Mouse (Mus musculus) liver, adult 2 months (tissue): ENCODE data around the gene Sipa1l3. TPM values are rescaled to one million over a fixed set of nuclear protein-coding genes. Genes with fewer than 3 reads are reported as not detected.

Source experiments
- DNase-seq: peaks from one replicate; pipeline ENCODE4 v3.0.0-alpha.2; 2011; ENCODE audit warnings: low read depth, low spot score; ENCODE audit errors: extremely low read depth
- H3K27ac ChIP-seq: fragments of 200-500 bp; replicated peaks from 2 replicates; pipeline ENCODE4 v1.5.1; 2012; ENCODE audit warnings: low read depth, mild to moderate bottlenecking, control low read depth, inconsistent platforms, low read length; ENCODE audit not compliant: insufficient read depth
- H3K27me3 ChIP-seq: fragments of 200-500 bp; 2 replicates; pipeline ENCODE4 v1.6.1; 2012; ENCODE audit warnings: mild to moderate bottlenecking, moderate library complexity, low read length, inconsistent platforms; ENCODE audit not compliant: control insufficient read depth, insufficient read depth
- H3K36me3 ChIP-seq: fragments of 200-500 bp; 2 replicates; pipeline ENCODE4 v1.6.1; 2012; ENCODE audit warnings: low read length, inconsistent platforms; ENCODE audit not compliant: control insufficient read depth, insufficient read depth
- H3K4me1 ChIP-seq: fragments of 200-500 bp; 2 replicates; pipeline ENCODE4 v1.6.1; 2011; ENCODE audit warnings: low read length; ENCODE audit not compliant: control insufficient read depth, insufficient read depth
- H3K4me3 ChIP-seq: fragments of 200-500 bp; 2 replicates; pipeline ENCODE4 v1.5.1; 2011; ENCODE audit warnings: low read depth, mild to moderate bottlenecking, control low read depth, low read length, moderate library complexity; ENCODE audit not compliant: insufficient read depth
- H3K79me2 ChIP-seq: fragments of 200-500 bp; 2 replicates; pipeline ENCODE4 v1.6.1; 2012; ENCODE audit warnings: inconsistent platforms, mild to moderate bottlenecking, low read length, moderate library complexity; ENCODE audit not compliant: control insufficient read depth, insufficient read depth
- H3K9ac ChIP-seq: fragments of 200-500 bp; 2 replicates; pipeline ENCODE4 v1.6.1; 2012; ENCODE audit warnings: low read depth, mild to moderate bottlenecking, control low read depth, inconsistent platforms, low read length
- CTCF ChIP-seq: fragments of 200-500 bp; IDR thresholded peaks from 2 replicates; pipeline ENCODE4 v1.5.1; 2011; ENCODE audit warnings: low read depth, low read length, control low read depth
- POLR2A ChIP-seq: fragments of 200-500 bp; IDR thresholded peaks from 2 replicates; pipeline ENCODE4 v1.6.1; 2011; ENCODE audit warnings: low read length, control low read depth; ENCODE audit not compliant: insufficient read depth; ENCODE audit errors: extremely low read depth
- WGBS: fragments of 180-500 bp; shearing (Covaris S2); methylation state at CpG from one replicate; pipeline ENCODE4 v1.1.7; 2018; 5-methylcytosine and 5-hydroxymethylcytosine counted together
- polyA plus RNA-seq: library from polyadenylated mRNA; depleted of rRNA; stranded (reverse); fragments of >200 nt; gene quantifications from 2 replicates; pipeline ENCODE4 v1.2.3, GENCODE M21; 2012
- total RNA-seq: library from RNA; depleted of rRNA; stranded (reverse); fragments of >200 nt; gene quantifications from 2 replicates; pipeline ENCODE4 v1.2.3, GENCODE M21; 2014

Sipa1l3 gene
- total and polyA plus RNA-seq, 2 experiments: 3.1 to 6.5 TPM

DNA sequence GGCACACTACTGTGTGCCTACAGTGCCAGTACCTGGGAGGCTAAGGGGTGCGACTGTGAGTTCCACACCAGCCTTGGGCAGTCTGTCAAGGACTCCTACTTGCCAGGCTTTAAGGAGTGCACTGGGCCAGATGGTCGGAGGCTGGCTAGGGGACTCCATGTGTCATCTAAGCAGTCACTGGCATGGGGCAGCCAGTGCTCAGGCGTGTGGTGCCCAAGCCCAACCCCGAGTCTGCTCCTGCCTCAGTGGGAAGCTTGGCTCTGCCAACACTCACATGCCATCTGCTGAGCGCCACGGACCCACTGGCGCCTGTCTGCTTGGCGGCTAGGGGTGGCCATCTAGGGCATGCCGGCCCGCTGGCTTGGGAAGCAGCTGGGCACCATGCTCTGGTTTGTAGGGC, 125.1 kb downstream of the Sipa1l3 start:
- Histone ChIP-seq H3K9ac (no peak overlapping the region), H3K4me1 (no peaks in the 10 kb centered on the region), H3K36me3 (no peaks in the 10 kb centered on the region), H3K27ac (no peak overlapping the region), H3K4me3 (no peak overlapping the region), H3K79me2 (no peaks in the 10 kb centered on the region), H3K27me3 (no peaks in the 10 kb centered on the region)
- TF ChIP-seq POLR2A (no peak), CTCF (no peak)
- 95% methylated on average over 10 of the region's 10 CpGs for WGBS
- DNase-seq: no peak

DNA sequence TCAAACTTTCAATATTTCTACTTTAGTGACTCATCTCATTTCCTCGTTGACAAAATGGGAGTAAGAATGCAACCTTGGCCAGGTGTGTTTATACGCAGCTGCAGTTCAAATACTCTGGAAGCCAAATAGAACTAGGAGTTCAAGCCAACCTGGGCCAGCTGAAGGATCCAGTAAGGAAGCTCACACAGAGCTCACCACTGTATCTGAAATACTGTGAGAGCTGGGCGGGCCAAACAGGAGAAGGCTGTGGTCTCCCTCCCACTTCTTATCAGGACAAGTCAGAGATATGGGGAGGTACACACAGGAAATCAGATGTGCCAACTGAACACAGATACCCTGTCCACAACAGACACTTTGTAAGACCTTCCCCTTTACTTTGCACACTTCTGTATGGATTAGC, 125.6 kb downstream of the Sipa1l3 start:
- Histone ChIP-seq H3K79me2 (no peaks in the 10 kb centered on the region), H3K27ac (no peak overlapping the region), H3K36me3 (no peaks in the 10 kb centered on the region), H3K4me3 (no peak overlapping the region), H3K9ac (no peak overlapping the region), H3K4me1 (no peaks in the 10 kb centered on the region), H3K27me3 (no peaks in the 10 kb centered on the region)
- no peak for DNase-seq
- WGBS: 46% methylated on average over 3 of the region's 3 CpGs
- TF ChIP-seq POLR2A (no peak), CTCF (no peak)

DNA sequence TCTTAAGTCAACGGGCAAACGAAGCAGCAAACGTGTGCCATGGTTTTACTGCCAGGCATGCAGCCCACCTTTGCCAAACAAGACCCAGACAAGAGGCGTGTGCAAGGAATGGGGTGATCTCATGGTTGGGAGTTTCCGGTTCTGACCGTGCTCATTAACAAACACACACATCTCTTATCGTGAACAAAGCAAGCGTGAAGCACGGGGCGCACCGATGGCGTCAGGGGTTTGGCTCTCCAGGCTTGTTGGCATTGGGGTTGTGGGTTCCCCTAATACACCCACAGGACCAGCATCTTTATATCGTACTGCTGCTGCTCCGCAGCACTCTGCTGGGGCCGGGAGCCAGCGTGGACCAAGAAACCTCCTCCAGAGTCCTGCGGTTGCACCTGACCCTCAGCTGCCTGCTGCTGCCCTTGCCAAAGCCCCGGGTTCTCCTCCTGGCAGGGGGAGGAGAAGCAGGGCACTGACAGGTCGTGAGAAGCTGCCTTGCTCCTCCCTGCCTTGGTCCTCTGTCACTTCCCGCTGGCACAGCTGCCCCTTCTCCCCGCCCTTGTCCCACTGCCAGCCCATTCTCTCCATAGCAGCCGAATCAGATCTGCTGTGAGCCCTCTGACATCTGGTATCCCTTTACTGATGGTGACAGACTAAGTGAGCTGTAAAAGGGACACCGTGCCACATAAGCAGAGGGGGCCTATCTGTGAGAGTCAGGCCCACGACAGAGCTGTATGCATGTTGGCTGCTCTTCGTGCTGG, 126.5 kb downstream of the Sipa1l3 start:
- H3K79me2 ChIP-seq: no peaks in the 10 kb centered on the region

DNA sequence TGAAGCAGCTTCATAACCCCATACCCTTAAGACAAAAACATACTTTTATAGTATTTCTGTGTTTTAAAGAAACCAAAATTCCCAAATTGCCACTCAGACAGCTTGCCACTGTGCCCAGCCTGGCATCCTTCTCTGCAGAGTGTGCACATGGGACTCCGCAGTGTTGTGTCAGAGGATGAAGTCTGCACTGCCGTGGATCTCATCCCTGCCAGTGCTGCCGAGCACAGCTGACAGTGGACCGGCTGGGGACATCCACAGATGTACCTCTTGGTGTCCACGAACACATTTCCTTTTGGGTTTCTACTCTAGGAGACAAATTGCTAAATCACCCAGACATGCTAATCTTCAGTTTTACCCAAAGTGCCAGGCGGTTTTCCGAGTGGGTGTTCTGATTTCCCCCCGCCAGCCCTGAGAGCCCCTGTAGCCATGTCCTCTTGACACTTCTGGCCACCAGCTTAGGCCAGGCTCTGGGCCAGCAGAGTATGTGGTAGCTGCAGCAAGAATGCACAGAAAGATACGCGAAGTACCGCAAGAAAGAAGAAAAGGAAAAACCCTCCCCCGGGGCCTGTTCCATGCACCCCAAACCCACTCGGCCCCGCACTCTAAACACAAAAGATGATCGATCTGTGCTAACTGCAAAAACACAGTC, 127.2 kb downstream of the Sipa1l3 start:
- H3K9ac ChIP-seq: no peak overlapping the region
- H3K4me1 ChIP-seq: no peaks in the 10 kb centered on the region
- H3K36me3 ChIP-seq: no peaks in the 10 kb centered on the region
- 93% methylated on average over 15 of the region's 15 CpGs for WGBS
- H3K79me2 ChIP-seq: no peaks in the 10 kb centered on the region
- no peak overlapping the region for H3K4me3 ChIP-seq
- TF ChIP-seq CTCF (no peak), POLR2A (no peak)
- no peak for DNase-seq
- no peaks in the 10 kb centered on the region for H3K27me3 ChIP-seq
- H3K27ac ChIP-seq: no peak overlapping the region

More for the DNA sequence above, 126.5 kb downstream of the Sipa1l3 start:
- Histone ChIP-seq H3K27me3 (no peaks in the 10 kb centered on the region), H3K36me3 (no peaks in the 10 kb centered on the region), H3K9ac (no peak overlapping the region), H3K4me1 (no peaks in the 10 kb centered on the region), H3K4me3 (no peak overlapping the region), H3K27ac (no peak overlapping the region)
- WGBS: 90% methylated on average over 25 of the region's 25 CpGs
- no peak for TF ChIP-seq POLR2A
- no peak for TF ChIP-seq CTCF
- no peak for DNase-seq

DNA sequence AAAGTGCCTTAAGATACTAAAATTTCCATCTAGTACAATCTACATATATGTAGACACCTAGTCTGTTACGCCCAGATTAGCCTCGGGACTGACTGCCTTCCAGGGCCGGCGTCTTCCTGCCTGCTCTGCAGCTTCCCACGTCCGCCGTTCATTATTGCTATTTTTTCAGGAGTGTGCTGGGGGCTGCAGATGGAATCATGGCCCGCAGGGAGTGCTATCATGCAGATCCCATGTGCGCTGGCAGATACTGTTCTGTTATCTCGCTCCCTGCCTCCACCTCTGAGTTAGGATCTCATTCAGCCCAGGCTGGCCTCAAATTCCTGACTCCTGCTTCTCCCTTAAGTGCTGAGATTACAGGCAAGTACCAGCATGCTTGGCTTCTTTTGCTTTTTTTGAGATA, 128.2 kb downstream of the Sipa1l3 start:
- TF ChIP-seq POLR2A (no peak), CTCF (no peak)
- H3K36me3 ChIP-seq: no peaks in the 10 kb centered on the region
- WGBS: 80% methylated on average over 10 of the region's 10 CpGs

More for the DNA sequence above, 128.2 kb downstream of the Sipa1l3 start:
- H3K4me1 ChIP-seq: no peaks in the 10 kb centered on the region
- H3K4me3 ChIP-seq: no peak overlapping the region
- H3K27me3 ChIP-seq: no peaks in the 10 kb centered on the region
- H3K27ac ChIP-seq: no peak overlapping the region
- DNase-seq: no peak
- no peaks in the 10 kb centered on the region for H3K79me2 ChIP-seq
- no peak overlapping the region for H3K9ac ChIP-seq
